Mouse (Mus musculus) liver, postnatal 0 days (tissue): ENCODE measurements around the gene Vps13c.

Experiments
- CTCF ChIP-seq: sonication (generic); IDR thresholded peaks from 2 replicates; pipeline ENCODE4 v1.5.1; 2016; ENCODE audit warnings: antibody characterized with exemption, low read depth
- EP300 ChIP-seq: IDR thresholded peaks from 2 replicates; pipeline ENCODE4 v1.6.1; 2016; ENCODE audit warnings: antibody characterized with exemption, low read depth, mild to moderate bottlenecking

DNA sequence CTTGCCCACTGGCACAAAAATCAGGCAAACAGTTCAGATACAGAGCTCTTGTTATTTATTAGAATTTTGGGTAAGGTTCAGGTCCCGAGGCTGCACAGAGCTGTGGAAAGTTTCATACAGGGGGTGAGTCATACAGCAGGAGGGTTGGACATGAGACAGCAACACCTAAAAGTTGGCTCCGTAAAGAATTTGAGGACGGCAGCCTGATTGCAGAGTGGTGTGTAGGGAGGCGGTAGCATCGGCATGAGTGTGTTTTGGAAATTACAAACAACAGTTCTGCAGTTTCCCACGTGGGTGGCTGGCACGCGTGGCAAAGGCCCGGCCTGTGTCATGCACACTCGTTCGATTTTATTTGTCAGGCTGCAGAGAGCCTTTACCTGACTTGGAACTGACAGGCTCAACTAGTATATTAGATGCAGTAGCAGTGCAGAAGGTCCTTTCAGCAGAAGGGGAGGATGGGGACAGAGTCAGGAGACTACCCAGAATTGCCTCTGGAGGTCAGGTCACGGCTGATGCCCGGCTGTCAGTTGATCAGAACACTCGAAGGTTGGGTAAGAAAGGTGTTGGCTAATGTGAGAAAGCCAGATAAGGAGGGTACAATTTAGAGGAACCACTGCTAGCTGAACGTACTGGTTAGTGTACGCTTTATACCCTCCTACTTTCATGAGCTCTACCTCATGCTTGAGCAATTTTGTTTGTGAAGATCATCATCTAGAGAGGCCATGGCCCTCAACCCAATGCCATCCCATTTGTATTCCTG lies 29.7 kb downstream of the Vps13c start:
- TF ChIP-seq CTCF (0 out of 2 replicates have a peak, but pooled peaks have one; percentile 7), EP300 (peak; percentile 84)
